Mouse (Mus musculus) hindbrain, embryonic 15.5 days (tissue): ENCODE measurements at regions not wholly inside any gene's neighbourhood (a gene's known extent, or its start where the extent isn't known, plus 50 kb on each side); places are given as distances from the start of the nearest gene placed in this dataset.

ENCODE experiments used
- ATAC-seq: fragments of 200-750 bp; cut with Nextera tagmentation; 2 replicates; pipeline ENCODE4 v1.8.0; 2017; ENCODE audit warnings: low read depth, moderate number of reproducible peaks, moderate TSS enrichment; ENCODE audit not compliant: low FRiP score
- H3K27ac ChIP-seq: fragments of 300-500 bp; sonication (generic); replicated peaks from 2 replicates; pipeline ENCODE4 v1.5.1; 2015; ENCODE audit warnings: mild to moderate bottlenecking, inconsistent platforms
- H3K27me3 ChIP-seq: fragments of 300-500 bp; sonication (generic); 2 replicates; pipeline ENCODE4 v1.6.1; 2015; ENCODE audit warnings: control low read depth, inconsistent platforms
- H3K36me3 ChIP-seq: fragments of 300-500 bp; sonication (generic); 2 replicates; pipeline ENCODE4 v1.6.1; 2015; ENCODE audit warnings: control low read depth, inconsistent platforms
- H3K4me1 ChIP-seq: fragments of 300-500 bp; sonication (generic); replicated peaks from 2 replicates; pipeline ENCODE4 v1.6.1; 2015; ENCODE audit warnings: control low read depth, inconsistent platforms
- H3K4me2 ChIP-seq: fragments of 300-500 bp; sonication (generic); 2 replicates; pipeline ENCODE4 v1.6.1; 2015; ENCODE audit warnings: moderate library complexity, mild to moderate bottlenecking, inconsistent platforms
- H3K4me3 ChIP-seq: fragments of 300-500 bp; sonication (generic); 2 replicates; pipeline ENCODE4 v1.5.1; 2015; ENCODE audit warnings: mild to moderate bottlenecking, inconsistent platforms
- H3K9ac ChIP-seq: fragments of 300-500 bp; sonication (generic); 2 replicates; pipeline ENCODE4 v1.6.1; 2015; ENCODE audit warnings: inconsistent platforms
- H3K9me3 ChIP-seq: fragments of 300-500 bp; sonication (generic); 2 replicates; pipeline ENCODE4 v1.6.1; 2016; ENCODE audit warnings: control low read depth, inconsistent platforms
- WGBS: fragments of 180-500 bp; shearing (Covaris S2); methylation state at CpG from one replicate; pipeline ENCODE4 v1.1.7; 2015; 5-methylcytosine and 5-hydroxymethylcytosine counted together

- Histone ChIP-seq H3K4me3 (no peak overlapping the region), H3K4me1 (peaks cover 16% of the 10 kb centered on the region), H3K27me3 (0 out of 2 replicates have a peak, but pooled peaks cover 3% of the 10 kb centered on the region), H3K27ac (no peak overlapping the region), H3K36me3 (no peaks in the 10 kb centered on the region), H3K9me3 (no peaks in the 10 kb centered on the region), H3K9ac (no peak overlapping the region), H3K4me2 (no peak overlapping the region)
- no peak for ATAC-seq
- 57% methylated on average over 23 of the region's 23 CpGs for WGBS
Observed at GRCm38 (mm10) chr13:44044546-44045216, 260.1 kb downstream of the Cd83 start.

- no peaks in the 10 kb centered on the region for H3K36me3 ChIP-seq
- H3K27me3 ChIP-seq, result 0 out of 2 replicates have a peak, but pooled peaks cover 3% of the 10 kb centered on the region
- peaks cover 16% of the 10 kb centered on the region for H3K4me1 ChIP-seq
- no peaks in the 10 kb centered on the region for H3K9me3 ChIP-seq
- ATAC-seq, result no peak
- no peak overlapping the region for H3K4me3 ChIP-seq
- no peak overlapping the region for H3K4me2 ChIP-seq
- H3K27ac ChIP-seq, result no peak overlapping the region
- WGBS, result 46% methylated on average over 2 of the region's 2 CpGs
- H3K9ac ChIP-seq, result no peak overlapping the region
Observed at GRCm38 (mm10) chr13:44046436-44046835, 261.9 kb downstream of the Cd83 start.

GRCm38 (mm10) chr13:44054157-44054556 lies 269.6 kb downstream of the Cd83 start:
- no peak overlapping the region for H3K4me3 ChIP-seq
- 69% methylated on average over 7 of the region's 7 CpGs for WGBS
- H3K9me3 ChIP-seq, result no peaks in the 10 kb centered on the region
- H3K27ac ChIP-seq, result no peak overlapping the region
- H3K27me3 ChIP-seq, result no peaks in the 10 kb centered on the region
- peaks cover 12% of the 10 kb centered on the region for H3K4me1 ChIP-seq
- no peak for ATAC-seq
- H3K36me3 ChIP-seq, result no peaks in the 10 kb centered on the region
- no peak overlapping the region for H3K9ac ChIP-seq
- H3K4me2 ChIP-seq, result no peak overlapping the region

GRCm38 (mm10) chr13:44055573-44056491 lies 271.3 kb downstream of the Cd83 start:
- WGBS, result 41% methylated on average over 20 of the region's 20 CpGs
- H3K4me3 ChIP-seq, result no peak overlapping the region
- peaks cover 12% of the 10 kb centered on the region for H3K4me1 ChIP-seq
- no peaks in the 10 kb centered on the region for H3K27me3 ChIP-seq
- no peak overlapping the region for H3K27ac ChIP-seq
- H3K9ac ChIP-seq, result no peak overlapping the region
- ATAC-seq, result no peak
- H3K36me3 ChIP-seq, result no peaks in the 10 kb centered on the region
- H3K9me3 ChIP-seq, result no peaks in the 10 kb centered on the region
- H3K4me2 ChIP-seq, result peak overlapping the region; percentile 1; the same call in 1 of the 2 replicates

- Histone ChIP-seq H3K27ac (no peak overlapping the region), H3K27me3 (no peaks in the 10 kb centered on the region), H3K4me2 (0 out of 2 replicates have a peak overlapping the region, but pooled peaks have one; percentile 1), H3K36me3 (no peaks in the 10 kb centered on the region), H3K4me3 (no peak overlapping the region), H3K9ac (no peak overlapping the region), H3K9me3 (no peaks in the 10 kb centered on the region), H3K4me1 (peaks cover 13% of the 10 kb centered on the region)
- ATAC-seq, result no peak
- WGBS, result 62% methylated on average over 9 of the region's 9 CpGs
Observed at GRCm38 (mm10) chr13:44056716-44057115, 272.1 kb downstream of the Cd83 start.

GRCm38 (mm10) chr13:44057542-44057941 lies 273.0 kb downstream of the Cd83 start:
- H3K27me3 ChIP-seq, result no peaks in the 10 kb centered on the region
- ATAC-seq, result no peak
- 95% methylated on average over 5 of the region's 5 CpGs for WGBS

GRCm38 (mm10) chr13:44058277-44058676 lies 273.7 kb downstream of the Cd83 start:
- WGBS, result 95% methylated on average over 2 of the region's 2 CpGs
- H3K4me3 ChIP-seq, result no peak overlapping the region
- no peak overlapping the region for H3K9ac ChIP-seq
- H3K27me3 ChIP-seq, result no peaks in the 10 kb centered on the region
- no peak overlapping the region for H3K27ac ChIP-seq
- no peak overlapping the region for H3K4me2 ChIP-seq
- peaks cover 19% of the 10 kb centered on the region for H3K4me1 ChIP-seq
- H3K36me3 ChIP-seq, result no peaks in the 10 kb centered on the region
- ATAC-seq, result no peak
- H3K9me3 ChIP-seq, result no peaks in the 10 kb centered on the region

More at GRCm38 (mm10) chr13:44057542-44057941, 273.0 kb downstream of the Cd83 start:
- Histone ChIP-seq H3K4me3 (no peak overlapping the region), H3K9me3 (no peaks in the 10 kb centered on the region), H3K4me2 (no peak overlapping the region), H3K27ac (no peak overlapping the region), H3K36me3 (no peaks in the 10 kb centered on the region), H3K4me1 (peaks cover 19% of the 10 kb centered on the region), H3K9ac (no peak overlapping the region)

GRCm38 (mm10) chr13:44059436-44059835 lies 274.9 kb downstream of the Cd83 start:
- H3K27ac ChIP-seq, result no peak overlapping the region
- no peaks in the 10 kb centered on the region for H3K36me3 ChIP-seq
- H3K4me1 ChIP-seq, result peaks cover 19% of the 10 kb centered on the region
- H3K9ac ChIP-seq, result no peak overlapping the region
- no peak overlapping the region for H3K4me3 ChIP-seq
- no peaks in the 10 kb centered on the region for H3K9me3 ChIP-seq
- ATAC-seq, result no peak
- 63% methylated on average over 8 of the region's 8 CpGs for WGBS
- H3K4me2 ChIP-seq, result no peak overlapping the region
- H3K27me3 ChIP-seq, result no peaks in the 10 kb centered on the region

- Histone ChIP-seq H3K4me2 (no peak overlapping the region), H3K9me3 (no peaks in the 10 kb centered on the region), H3K27me3 (no peaks in the 10 kb centered on the region), H3K9ac (no peak overlapping the region), H3K4me3 (no peak overlapping the region), H3K27ac (no peak overlapping the region), H3K36me3 (no peaks in the 10 kb centered on the region), H3K4me1 (peaks cover 10% of the 10 kb centered on the region)
- ATAC-seq, result no peak
- WGBS, result 85% methylated on average over 4 of the region's 4 CpGs
Observed at GRCm38 (mm10) chr13:44061286-44061685, 276.7 kb downstream of the Cd83 start.

GRCm38 (mm10) chr13:44061721-44062300 lies 277.2 kb downstream of the Cd83 start:
- no peak for ATAC-seq
- Histone ChIP-seq H3K4me2 (no peak overlapping the region), H3K27ac (no peak overlapping the region), H3K4me3 (no peak overlapping the region), H3K36me3 (no peaks in the 10 kb centered on the region), H3K9ac (no peak overlapping the region), H3K27me3 (no peaks in the 10 kb centered on the region), H3K9me3 (no peaks in the 10 kb centered on the region), H3K4me1 (peaks cover 7% of the 10 kb centered on the region; the same call in 1 of the 2 replicates)
- 46% methylated on average over 7 of the region's 7 CpGs for WGBS

- no peaks in the 10 kb centered on the region for H3K27me3 ChIP-seq
Observed at GRCm38 (mm10) chr13:44063317-44063716, 278.7 kb downstream of the Cd83 start.

GRCm38 (mm10) chr13:44064026-44064425 lies 279.5 kb downstream of the Cd83 start:
- WGBS, result 64% methylated on average over 3 of the region's 3 CpGs
- H3K27me3 ChIP-seq, result no peaks in the 10 kb centered on the region
- no peak for ATAC-seq
- no peak overlapping the region for H3K27ac ChIP-seq
- H3K4me3 ChIP-seq, result no peak overlapping the region
- H3K9me3 ChIP-seq, result no peaks in the 10 kb centered on the region
- H3K36me3 ChIP-seq, result no peaks in the 10 kb centered on the region
- H3K4me1 ChIP-seq, result peaks cover 7% of the 10 kb centered on the region; the same call in 1 of the 2 replicates
- H3K9ac ChIP-seq, result no peak overlapping the region
- H3K4me2 ChIP-seq, result no peak overlapping the region

More at GRCm38 (mm10) chr13:44063317-44063716, 278.7 kb downstream of the Cd83 start:
- Histone ChIP-seq H3K27ac (no peak overlapping the region), H3K36me3 (no peaks in the 10 kb centered on the region), H3K9me3 (no peaks in the 10 kb centered on the region), H3K4me2 (no peak overlapping the region), H3K9ac (no peak overlapping the region), H3K4me1 (peaks cover 7% of the 10 kb centered on the region; the same call in 1 of the 2 replicates), H3K4me3 (no peak overlapping the region)
- ATAC-seq, result no peak
- 65% methylated on average over 8 of the region's 8 CpGs for WGBS
